In the genomic region with DNA sequence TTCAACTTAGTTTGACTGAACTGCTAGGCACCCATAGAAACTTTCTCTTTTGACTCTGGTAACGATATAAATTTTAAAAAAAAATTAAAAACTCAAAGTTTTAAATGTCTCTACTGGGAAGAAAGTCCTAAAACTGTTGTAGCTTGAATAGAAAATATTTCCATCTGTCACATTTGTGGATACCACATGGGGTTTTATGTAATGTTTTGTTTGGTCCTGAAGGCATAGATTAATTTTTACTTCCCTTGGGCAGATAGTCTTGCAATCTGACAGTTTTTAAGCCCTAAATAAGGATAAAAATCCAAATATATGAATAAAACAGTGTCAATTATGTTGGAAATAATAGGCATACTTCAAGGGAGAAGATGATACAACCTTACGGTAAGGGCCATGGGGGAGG, we compare ENCODE assay signal across 29 mouse cellular contexts.
"Had no signal": no experiment of that assay in that cellular context is flagged by ENCODE, and none has a peak within 500 bp of the region (broad histone marks: within the 10 kb centered on the region; RNA-seq: fewer than 3 reads in every experiment).

No protein-coding gene starts in this region.

- H3K4me3 ChIP-seq: limb, embryonic 10.5 days; limb, embryonic 12.5 days; limb, embryonic 13.5 days; limb, embryonic 15.5 days; liver, embryonic 12.5 days; liver, embryonic 13.5 days; liver, embryonic 15.5 days; lung, embryonic 15.5 days; megakaryocyte, embryonic 14.5 days; midbrain, embryonic 10.5 days; midbrain, embryonic 12.5 days; midbrain, embryonic 13.5 days; midbrain, embryonic 15.5 days; myocyte had no signal

- ATAC-seq: liver, embryonic 12.5 days; liver, postnatal 0 days; lung, postnatal 0 days; midbrain, embryonic 13.5 days; midbrain, embryonic 15.5 days; midbrain, embryonic 16.5 days had no signal

- H3K27ac ChIP-seq: limb, embryonic 10.5 days; limb, embryonic 12.5 days; limb, embryonic 13.5 days; limb, embryonic 15.5 days; liver, embryonic 12.5 days; liver, embryonic 13.5 days; liver, embryonic 14.5 days; liver, embryonic 15.5 days; lung, embryonic 15.5 days; macrophage; midbrain, embryonic 10.5 days; midbrain, embryonic 12.5 days; midbrain, embryonic 13.5 days; midbrain, embryonic 15.5 days had no signal

- DNase-seq: left cerebral cortex, postnatal 4 days; liver; liver, embryonic 13.5 days; liver, postnatal 0 days; lung, adult 18-20 months; lung, adult 2 months; lung, embryonic 14.5 days; lung, postnatal 10 days; lung, postnatal 14 days; lung, postnatal 36 days; lung, postnatal 4 days; midbrain, embryonic 14.5 days had no signal
